Mouse (Mus musculus): ENCODE data around the gene Rad51d. TPM values are rescaled to one million over a fixed set of nuclear protein-coding genes. Genes with fewer than 3 reads are reported as not detected.
A peak's percentile ranks its signal among the peaks of the same experiment; 100 is the strongest.

The Rad51d gene
- total and polyA plus RNA-seq, 2 experiments, result 4.0 to 8.1 TPM

GRCm38 (mm10) chr11:82910679-82911389, 20.4 kb upstream of the Rad51d start:
- Histone ChIP-seq H3K4me1 (ENCODE audit: control insufficient read depth, insufficient read depth, low read length) (peaks cover 6% of the 10 kb centered on the region), H3K27ac (replicated peaks; ENCODE audit: insufficient read depth, low read depth, low read length) (no peak overlapping the region), H3K36me3 (ENCODE audit: control insufficient read depth, insufficient read depth, low read length) (no peaks in the 10 kb centered on the region), H3K4me3 (ENCODE audit: insufficient read depth, low read depth, low read length) (no peak overlapping the region), H3K27me3 (ENCODE audit: control insufficient read depth, insufficient read depth, low read length) (no peaks in the 10 kb centered on the region), H3K79me2 (ENCODE audit: control insufficient read depth, insufficient read depth, low read length) (0 out of 2 replicates have a peak, but pooled peaks cover 4% of the 10 kb centered on the region), H3K9ac (ENCODE audit: low read depth, low read length) (no peak overlapping the region)
- no peak for DNase-seq (ENCODE audit: extremely low read depth, low read depth, low spot score)
- 66% methylated on average over 11 of the region's 11 CpGs for WGBS
- TF ChIP-seq CTCF (IDR thresholded peaks at IDR 0.05; ENCODE audit: low read depth, low read length) (no peak), POLR2A (IDR thresholded peaks at IDR 0.05; ENCODE audit: extremely low read depth, insufficient read depth, low read length) (no peak)

GRCm38 (mm10) chr11:82910250-82910649, 19.8 kb upstream of the Rad51d start, which contains the start of gene Unc45b:
Gene Unc45b (plus strand): TSS chr11:82910550.
- no peaks in the 10 kb centered on the region for H3K36me3 ChIP-seq (ENCODE audit: control insufficient read depth, insufficient read depth, low read length)
- WGBS, result 84% methylated on average over 4 of the region's 4 CpGs
- H3K27ac ChIP-seq (replicated peaks; ENCODE audit: insufficient read depth, low read depth, low read length), result no peak within 1 kb of the TSS
- no peak within 1 kb of the TSS for H3K9ac ChIP-seq (ENCODE audit: low read depth, low read length)
- no peak for DNase-seq (ENCODE audit: extremely low read depth, low read depth, low spot score)
- TF ChIP-seq POLR2A (IDR thresholded peaks at IDR 0.05; ENCODE audit: extremely low read depth, insufficient read depth, low read length) (no peak), CTCF (IDR thresholded peaks at IDR 0.05; ENCODE audit: low read depth, low read length) (no peak)
- H3K4me3 ChIP-seq (ENCODE audit: insufficient read depth, low read depth, low read length), result no peak within 1 kb of the TSS
- no peaks in the 10 kb centered on the region for H3K27me3 ChIP-seq (ENCODE audit: control insufficient read depth, insufficient read depth, low read length)
- H3K79me2 ChIP-seq (ENCODE audit: control insufficient read depth, insufficient read depth, low read length), result 0 out of 2 replicates have a peak, but pooled peaks cover 4% of the 10 kb centered on the region
- peaks cover 6% of the 10 kb centered on the region for H3K4me1 ChIP-seq (ENCODE audit: control insufficient read depth, insufficient read depth, low read length)

- Histone ChIP-seq H3K27ac (replicated peaks; ENCODE audit: insufficient read depth, low read depth, low read length) (no peak overlapping the region), H3K27me3 (ENCODE audit: control insufficient read depth, insufficient read depth, low read length) (no peaks in the 10 kb centered on the region), H3K36me3 (ENCODE audit: control insufficient read depth, insufficient read depth, low read length) (no peaks in the 10 kb centered on the region), H3K4me3 (ENCODE audit: insufficient read depth, low read depth, low read length) (no peak overlapping the region), H3K79me2 (ENCODE audit: control insufficient read depth, insufficient read depth, low read length) (0 out of 2 replicates have a peak, but pooled peaks cover 4% of the 10 kb centered on the region), H3K4me1 (ENCODE audit: control insufficient read depth, insufficient read depth, low read length) (peaks cover 6% of the 10 kb centered on the region), H3K9ac (ENCODE audit: low read depth, low read length) (no peak overlapping the region)
- DNase-seq (ENCODE audit: extremely low read depth, low read depth, low spot score), result no peak
- WGBS, result 54% methylated on average over 10 of the region's 10 CpGs
- TF ChIP-seq CTCF (IDR thresholded peaks at IDR 0.05; ENCODE audit: low read depth, low read length) (no peak), POLR2A (IDR thresholded peaks at IDR 0.05; ENCODE audit: extremely low read depth, insufficient read depth, low read length) (no peak)
These were observed 18.2 kb upstream of the Rad51d start for GRCm38 (mm10) chr11:82908608-82908989.

- WGBS, result 2% methylated on average over 73 of the region's 73 CpGs
- DNase-seq (ENCODE audit: extremely low read depth, low read depth, low spot score), result peak; percentile 55
- Histone ChIP-seq H3K36me3 (ENCODE audit: control insufficient read depth, insufficient read depth, low read length) (0 out of 2 replicates have a peak, but pooled peaks cover 1% of the 10 kb centered on the region), H3K79me2 (ENCODE audit: control insufficient read depth, insufficient read depth, low read length) (0 out of 2 replicates have a peak, but pooled peaks cover 4% of the 10 kb centered on the region), H3K4me3 (ENCODE audit: insufficient read depth, low read depth, low read length) (peak within 1 kb of the TSS; percentile 77), H3K27me3 (ENCODE audit: control insufficient read depth, insufficient read depth, low read length) (no peaks in the 10 kb centered on the region), H3K9ac (ENCODE audit: low read depth, low read length) (peak within 1 kb of the TSS; percentile 70), H3K27ac (replicated peaks; ENCODE audit: insufficient read depth, low read depth, low read length) (no peak within 1 kb of the TSS), H3K4me1 (ENCODE audit: control insufficient read depth, insufficient read depth, low read length) (peaks cover 6% of the 10 kb centered on the region)
- TF ChIP-seq CTCF (IDR thresholded peaks at IDR 0.05; ENCODE audit: low read depth, low read length), result peak; percentile 91
- 0 out of 2 replicates have a peak, but pooled peaks have one; percentile 20 for TF ChIP-seq POLR2A (IDR thresholded peaks at IDR 0.05; ENCODE audit: extremely low read depth, insufficient read depth, low read length)
These were observed 17.5 kb upstream of the Rad51d start, which contains the start of gene Nle1 for GRCm38 (mm10) chr11:82907651-82908607. Gene Nle1 (minus strand): TSS chr11:82908411.

GRCm38 (mm10) chr11:82905816-82906215, 15.4 kb upstream of the Rad51d start:
- H3K9ac ChIP-seq (ENCODE audit: low read depth, low read length), result no peak overlapping the region
- no peak overlapping the region for H3K4me3 ChIP-seq (ENCODE audit: insufficient read depth, low read depth, low read length)
- TF ChIP-seq POLR2A (IDR thresholded peaks at IDR 0.05; ENCODE audit: extremely low read depth, insufficient read depth, low read length) (no peak), CTCF (IDR thresholded peaks at IDR 0.05; ENCODE audit: low read depth, low read length) (no peak)
- H3K27me3 ChIP-seq (ENCODE audit: control insufficient read depth, insufficient read depth, low read length), result no peaks in the 10 kb centered on the region
- H3K27ac ChIP-seq (replicated peaks; ENCODE audit: insufficient read depth, low read depth, low read length), result no peak overlapping the region
- H3K36me3 ChIP-seq (ENCODE audit: control insufficient read depth, insufficient read depth, low read length), result peaks cover 5% of the 10 kb centered on the region; the same call in 1 of the 2 replicates
- H3K79me2 ChIP-seq (ENCODE audit: control insufficient read depth, insufficient read depth, low read length), result 0 out of 2 replicates have a peak, but pooled peaks cover 4% of the 10 kb centered on the region
- no peak for DNase-seq (ENCODE audit: extremely low read depth, low read depth, low spot score)
- peaks cover 6% of the 10 kb centered on the region for H3K4me1 ChIP-seq (ENCODE audit: control insufficient read depth, insufficient read depth, low read length)
- WGBS, result 94% methylated on average over 5 of the region's 5 CpGs

Data from liver, adult 2 months (tissue).